Mouse (Mus musculus) cerebellum, adult 9-10 months (tissue): ENCODE measurements at regions not wholly inside any gene's neighbourhood (a gene's known extent, or its start where the extent isn't known, plus 50 kb on each side); places are given as distances from the start of the nearest gene placed in this dataset.

Source experiments
- DNase-seq: peaks from one replicate; pipeline ENCODE4 v3.0.0; 2022

DNA sequence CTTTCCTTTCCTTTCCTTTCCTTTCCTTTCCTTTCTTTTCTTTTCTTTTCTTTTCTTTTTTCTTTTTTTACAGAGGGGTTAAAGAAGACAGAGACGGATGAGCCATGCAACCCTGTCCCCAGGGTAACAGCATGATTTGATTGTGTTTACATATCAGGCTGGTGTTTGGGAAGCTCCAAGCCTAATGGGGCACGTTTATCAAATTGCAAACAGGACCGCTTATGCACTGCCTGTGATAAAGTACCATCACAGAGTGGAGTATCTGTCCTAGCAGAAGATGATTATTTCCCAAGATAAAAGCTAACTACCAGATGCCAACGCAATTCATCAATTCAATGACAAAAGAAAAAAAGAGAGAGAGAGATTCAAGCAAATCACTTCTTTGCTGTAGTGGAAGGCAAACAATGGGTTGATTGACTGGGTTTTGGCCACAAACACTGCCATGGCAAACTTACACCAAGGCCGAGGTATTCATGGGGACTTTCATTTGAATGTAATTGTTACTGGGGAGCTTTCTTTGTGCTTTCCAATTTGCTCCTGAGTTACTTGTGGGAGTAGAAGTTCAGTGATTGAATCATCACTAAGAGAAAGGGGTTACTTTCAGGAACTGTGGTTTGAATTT lies 1450.1 kb downstream of the Slc22a22 start:
- DNase-seq = no peak

DNA sequence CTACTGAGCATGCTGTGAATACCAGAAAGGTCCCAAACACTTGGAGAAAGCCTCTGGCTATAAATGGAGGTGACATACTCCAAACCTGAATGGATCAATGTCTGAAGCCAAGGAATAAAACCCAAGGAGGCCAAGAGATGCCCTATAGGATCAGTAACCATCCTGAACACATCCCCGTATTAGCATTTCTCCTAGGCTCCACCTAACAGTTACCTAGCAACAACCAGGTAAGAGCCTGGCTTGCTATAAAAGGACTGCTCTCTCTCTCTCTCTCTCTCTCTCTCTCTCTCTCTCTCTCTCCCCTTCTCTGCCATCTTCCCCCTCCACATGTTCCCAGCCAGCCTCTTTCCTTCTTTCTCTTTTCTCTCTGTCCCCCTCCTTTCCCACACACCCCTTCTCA lies 1452.7 kb downstream of the Slc22a22 start:
- DNase-seq = no peak

DNA sequence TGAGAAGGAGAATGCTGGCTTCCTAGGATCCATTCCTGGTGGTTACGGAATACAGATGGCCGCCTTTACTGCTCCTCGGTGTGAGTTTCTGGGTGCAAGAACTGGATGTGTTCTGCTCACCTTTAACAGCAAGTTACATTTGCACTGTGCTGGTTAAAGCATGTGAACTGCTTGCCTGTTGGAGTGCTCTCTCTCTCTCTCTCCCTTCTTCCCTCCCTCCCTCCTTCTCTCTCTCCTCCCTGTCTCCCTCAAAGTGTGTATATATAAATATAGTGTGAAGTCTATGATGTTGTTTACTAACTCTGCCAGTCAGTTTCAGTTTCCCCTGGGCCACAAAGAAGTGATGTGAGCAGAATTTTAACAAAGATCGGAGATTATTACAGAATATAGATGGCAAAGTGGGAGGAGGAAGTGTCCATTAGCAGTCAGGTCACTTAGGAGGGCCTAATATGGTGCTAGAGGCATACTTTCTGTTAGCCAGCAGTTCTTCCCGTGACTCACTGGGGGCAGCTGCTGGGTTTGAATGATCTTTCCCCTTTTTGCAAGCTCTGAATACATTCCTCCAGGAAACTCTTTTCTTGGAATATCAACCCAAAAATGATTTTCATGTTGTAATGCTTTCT lies 1453.5 kb downstream of the Slc22a22 start:
- DNase-seq = no peak

DNA sequence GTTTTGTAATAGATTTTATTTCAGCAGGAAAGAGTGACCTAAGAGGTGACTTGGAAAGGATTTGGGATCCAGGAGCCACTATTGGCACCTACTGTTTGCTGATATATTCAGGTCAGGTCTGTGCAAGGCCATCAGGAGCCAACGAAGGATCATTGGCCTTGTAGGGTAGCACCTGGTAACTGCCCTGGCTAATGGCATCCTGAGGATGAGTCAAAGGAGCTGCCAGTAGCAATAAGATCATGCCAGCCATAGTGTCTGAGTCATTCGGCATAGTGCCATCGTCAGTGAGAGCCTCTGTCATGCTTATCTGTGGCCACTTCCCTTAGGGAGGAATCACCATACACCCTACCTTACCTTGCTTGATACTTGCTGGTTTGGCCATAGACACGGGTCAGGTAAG lies 1455.1 kb downstream of the Slc22a22 start:
- no peak for DNase-seq

DNA sequence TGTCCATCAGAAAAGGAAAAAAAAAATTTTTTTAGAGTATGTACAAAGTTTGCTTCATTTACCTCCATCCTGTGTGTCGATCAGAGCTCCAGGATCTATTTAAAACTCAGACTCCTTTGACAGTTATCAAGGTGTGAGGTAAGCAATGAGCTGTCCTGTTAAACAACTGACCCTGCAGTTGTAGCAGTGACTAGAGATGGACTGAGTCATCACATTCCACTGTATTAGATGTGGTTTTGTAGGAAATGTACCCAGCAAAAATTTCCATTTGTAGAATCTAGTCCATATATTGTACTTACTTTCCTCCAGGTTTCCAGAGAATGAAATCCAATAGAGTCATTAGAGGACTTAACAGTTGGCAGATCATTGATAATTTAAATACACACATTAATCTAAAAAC lies 1459.3 kb downstream of the Slc22a22 start:
- DNase-seq = no peak

DNA sequence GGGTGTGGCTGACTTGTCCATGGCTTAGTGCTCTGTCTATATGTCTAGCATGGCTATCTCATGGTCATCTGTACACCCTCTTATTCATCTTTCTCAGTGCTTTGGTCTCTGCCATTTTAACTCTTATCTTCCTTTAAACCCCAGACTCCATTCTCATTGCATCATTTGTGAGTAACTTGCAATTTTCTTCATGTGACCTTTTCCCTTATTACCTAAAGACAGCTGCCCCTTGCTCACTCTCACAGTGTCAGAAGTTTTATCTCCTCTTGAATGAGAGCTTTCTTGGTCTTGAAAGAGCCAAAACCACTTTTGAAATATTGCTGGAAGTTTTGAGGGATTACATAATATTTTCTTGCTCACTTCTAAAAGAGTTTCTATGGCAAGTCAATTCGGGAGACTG lies 1459.9 kb downstream of the Slc22a22 start:
- DNase-seq = no peak

DNA sequence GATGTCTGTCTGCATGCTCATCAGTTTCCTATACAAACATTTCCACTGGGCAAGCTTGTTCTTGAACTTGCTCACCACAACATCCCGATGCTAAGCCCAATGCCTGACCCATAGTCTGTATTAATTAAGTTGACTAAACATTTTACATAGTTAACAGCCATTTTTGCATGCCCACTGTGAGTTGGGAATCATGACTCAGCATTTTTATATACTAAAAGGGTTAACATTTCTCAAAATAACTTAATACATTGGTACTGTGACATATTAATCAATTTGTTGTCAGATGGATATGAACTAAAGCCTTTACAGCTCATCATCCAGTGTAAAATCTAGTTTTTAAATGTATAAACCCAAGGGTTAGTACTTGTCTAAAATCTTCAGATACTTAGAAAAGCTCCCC lies 1461.4 kb downstream of the Slc22a22 start:
- DNase-seq = no peak

DNA sequence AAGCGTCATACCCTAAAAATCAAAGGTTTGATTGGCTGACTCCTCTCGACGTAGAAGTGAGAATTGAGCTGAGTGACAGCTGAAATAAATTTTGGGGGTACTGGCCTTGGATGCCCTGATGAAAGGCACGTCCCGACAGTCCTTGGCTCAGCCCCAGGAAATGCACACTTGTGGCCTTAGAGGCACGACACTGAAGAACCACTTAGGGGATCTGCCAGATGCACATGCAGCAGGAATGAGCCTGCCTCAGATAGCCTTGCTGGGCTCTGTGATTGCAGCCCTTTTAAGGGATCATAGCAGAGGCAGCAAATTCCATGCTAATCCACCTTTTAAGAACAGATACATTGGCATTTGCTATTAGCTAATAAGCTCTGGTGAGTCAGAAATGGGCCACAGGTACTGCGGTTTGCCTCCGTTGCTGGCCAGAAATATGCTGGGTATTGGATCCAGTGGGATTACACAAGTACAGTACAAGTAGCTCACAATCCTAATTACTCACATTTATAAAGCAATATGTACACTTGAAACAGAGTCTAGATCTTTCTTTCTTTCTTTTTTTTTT lies 1463.3 kb downstream of the Slc22a22 start:
- DNase-seq = no peak

DNA sequence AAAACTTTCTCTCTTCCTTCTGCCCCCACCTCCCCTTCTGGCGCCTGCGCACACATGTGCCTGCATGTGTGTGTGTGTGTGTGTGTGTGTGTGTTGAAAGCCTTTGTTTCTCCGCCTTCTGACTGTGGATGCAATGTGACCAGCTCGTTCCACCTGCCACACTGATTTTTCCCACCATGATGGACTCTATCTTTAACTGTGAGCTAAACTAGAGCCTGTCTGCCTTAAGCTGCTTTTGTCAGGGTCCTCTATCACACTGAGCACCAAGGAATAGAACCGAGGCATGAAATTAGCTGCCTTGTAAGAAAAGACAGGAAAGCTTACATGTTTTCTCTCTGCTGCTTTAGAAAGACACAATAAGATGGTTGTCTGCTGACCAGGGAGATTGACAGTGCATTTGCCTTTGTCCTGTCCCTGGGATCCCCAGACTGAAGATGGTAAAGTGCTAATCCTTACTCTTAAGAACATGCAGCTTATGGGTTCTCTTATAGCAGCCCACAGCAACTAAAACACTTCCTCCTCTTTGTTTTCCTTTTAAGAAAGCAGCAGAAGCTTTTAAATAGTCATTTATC lies 1468.7 kb downstream of the Slc22a22 start:
- no peak for DNase-seq

DNA sequence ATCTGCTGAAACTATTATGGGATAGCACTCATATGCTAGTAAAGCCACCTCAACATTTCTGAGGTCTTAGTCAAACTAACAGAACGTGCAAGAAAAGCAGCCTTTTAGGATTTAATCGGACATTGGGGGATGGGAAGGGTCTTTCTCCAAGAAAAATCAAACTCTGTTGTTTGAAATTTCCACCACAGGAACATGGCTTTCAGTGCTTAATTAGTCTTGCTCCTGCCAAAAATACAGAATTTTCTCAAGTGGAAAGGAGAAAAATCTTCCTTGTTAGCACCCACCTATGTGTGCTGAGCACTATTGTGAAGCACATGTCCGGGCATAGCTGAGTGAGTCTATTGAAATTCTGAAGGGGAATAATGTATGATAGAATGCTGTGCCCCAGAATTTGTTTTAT lies 1470.0 kb downstream of the Slc22a22 start:
- DNase-seq = no peak

DNA sequence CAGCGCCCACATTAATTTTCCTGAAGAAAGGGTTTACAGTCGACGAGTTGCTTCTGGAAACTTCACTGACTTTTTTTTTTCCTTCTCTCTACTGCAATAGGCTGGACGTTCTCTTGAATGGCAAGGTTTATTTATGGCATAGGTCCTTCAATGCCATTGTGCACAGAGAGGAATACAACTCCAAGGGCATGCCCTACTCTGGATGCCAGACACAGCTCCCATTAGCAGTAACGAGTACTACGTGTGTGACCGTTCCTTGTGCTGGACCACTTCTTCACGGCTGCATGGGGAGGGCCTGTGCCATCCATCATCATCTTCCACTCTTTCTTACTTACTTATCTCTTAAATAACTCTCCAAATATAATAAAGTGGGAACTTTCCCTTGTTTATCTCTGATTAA lies 1472.1 kb downstream of the Slc22a22 start:
- no peak for DNase-seq

DNA sequence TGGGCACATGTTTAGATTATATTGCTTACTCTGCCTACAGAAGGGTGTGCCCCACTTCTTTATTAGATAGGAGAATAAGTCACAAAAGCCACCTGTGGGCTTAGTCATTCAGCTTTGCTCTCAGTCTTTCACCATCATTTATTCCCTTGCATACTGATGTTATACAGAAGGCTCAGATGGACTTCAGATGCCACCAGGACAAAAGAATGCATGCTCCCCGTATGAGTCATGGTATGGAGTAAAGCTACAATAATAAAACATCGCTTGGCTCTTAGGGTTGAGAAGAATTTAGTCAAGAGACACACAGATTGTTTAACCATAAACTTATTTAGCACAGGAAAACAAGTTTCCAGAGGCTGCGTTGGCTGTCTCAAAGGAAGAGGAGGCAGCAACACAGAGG lies 1473.5 kb downstream of the Slc22a22 start:
- no peak for DNase-seq

DNA sequence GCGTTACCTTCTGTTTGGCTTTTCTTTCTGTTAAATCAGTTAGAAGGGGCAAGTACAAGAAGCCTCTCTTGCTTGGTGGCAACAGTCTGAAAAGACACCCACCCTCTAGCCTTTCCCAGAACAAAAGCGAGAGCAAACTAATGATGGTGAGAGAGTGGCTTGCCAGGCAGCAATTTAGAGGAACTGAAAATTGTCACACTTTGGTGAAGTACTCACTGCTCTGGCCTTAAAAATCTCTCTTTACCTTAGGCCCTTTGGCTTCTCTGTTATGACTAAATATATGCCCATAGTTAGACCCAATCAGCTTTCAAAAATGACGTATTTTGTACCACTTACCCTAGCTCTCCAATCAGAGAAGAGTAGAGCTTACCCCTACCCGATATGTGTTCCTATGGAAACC lies 1477.8 kb downstream of the Slc22a22 start:
- no peak for DNase-seq

DNA sequence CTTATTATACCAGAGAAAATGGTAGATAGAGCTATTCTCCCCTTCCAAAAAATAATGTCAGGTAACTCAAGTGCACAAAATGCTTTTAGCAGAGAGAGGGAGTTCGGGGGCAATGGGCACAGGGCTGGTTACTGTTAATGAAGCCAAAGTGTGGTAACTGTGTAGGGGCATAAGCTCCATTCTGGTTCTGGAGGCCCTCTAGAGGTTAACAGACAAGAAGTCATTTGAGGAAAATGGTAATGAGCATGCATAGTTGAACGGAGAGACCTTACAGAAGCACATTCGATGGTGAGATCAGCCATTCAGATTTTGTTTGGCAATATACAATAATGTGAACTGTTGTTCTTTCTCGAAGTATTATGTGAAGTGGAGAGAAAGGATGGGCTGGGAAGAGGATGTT lies 1479.4 kb downstream of the Slc22a22 start:
- DNase-seq = no peak

DNA sequence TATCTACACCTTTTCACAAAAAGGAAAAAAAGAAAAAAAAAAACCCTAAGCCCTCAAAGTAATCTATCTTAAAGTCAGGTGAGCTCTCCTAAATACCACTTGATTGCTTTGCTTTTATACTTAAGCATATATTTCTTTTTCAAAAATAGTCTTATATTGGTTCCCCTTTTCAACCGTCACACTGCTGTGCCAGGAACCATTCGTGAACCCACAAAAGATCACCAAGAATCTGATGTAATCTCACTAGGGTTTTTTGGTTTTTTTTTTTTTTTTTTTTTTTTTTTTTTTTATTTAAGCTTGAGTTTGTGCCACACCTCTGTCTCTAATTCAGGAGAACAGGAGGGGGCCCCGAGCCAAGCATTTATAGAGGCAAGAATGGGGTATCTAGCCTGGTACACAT lies 1482.7 kb downstream of the Slc22a22 start:
- no peak for DNase-seq

DNA sequence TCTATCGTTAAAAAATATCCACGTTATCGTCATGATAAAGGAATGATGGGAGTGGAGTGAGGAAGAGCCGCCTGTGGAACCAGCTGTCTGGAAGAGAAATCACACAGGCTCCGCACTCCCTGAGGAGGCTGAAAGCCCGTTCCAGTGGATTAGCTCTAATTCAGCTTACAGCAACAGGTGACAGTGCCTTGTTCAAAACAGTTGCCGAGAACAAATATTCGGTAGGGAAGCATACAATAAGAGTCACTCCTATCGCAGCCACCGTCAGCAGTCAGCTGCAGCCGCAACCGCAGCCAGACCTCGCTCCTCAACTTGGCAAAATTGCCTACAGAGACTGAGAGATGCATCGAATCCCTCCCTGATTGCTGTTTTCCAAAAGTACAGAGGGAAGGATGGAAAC lies 1501.6 kb downstream of the Slc22a22 start:
- DNase-seq = no peak

DNA sequence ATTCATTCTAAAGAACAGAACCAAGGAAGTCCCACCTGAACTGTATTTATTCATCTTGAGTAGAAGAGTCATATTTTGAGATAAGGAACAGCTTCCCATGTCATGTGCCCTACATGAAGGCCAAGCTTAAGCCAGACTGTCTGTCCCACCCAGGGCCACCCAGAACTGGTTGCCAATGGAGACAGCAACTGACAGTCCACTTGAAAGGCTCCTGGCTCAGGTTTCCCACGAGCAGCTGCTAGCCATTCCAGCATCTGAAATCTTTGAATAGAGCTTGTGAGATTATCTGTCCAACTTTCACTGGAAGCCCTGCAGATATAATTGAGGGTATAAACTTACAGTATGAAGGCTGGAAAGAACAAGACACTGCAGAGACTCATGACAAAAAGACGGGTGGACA lies 1510.6 kb downstream of the Slc22a22 start:
- no peak for DNase-seq

DNA sequence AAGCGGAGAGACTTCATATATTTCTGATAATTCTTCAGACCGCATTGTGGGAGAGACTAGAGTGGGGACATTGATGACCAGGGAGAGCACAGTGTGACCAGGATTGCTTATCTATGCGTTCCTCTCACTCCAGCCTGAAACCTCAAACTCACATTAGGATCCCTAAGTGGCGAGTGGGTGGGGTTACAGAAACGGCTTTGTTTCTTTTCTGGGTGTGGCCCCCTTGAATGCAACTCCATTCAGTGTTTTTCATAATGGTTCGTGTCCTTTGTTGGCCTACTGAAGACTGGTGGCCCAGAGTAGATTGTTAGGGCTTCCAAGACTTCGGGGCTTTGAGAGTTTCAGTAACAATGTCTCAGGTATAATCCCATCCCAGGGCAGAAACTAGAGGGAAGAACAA lies 1512.1 kb downstream of the Slc22a22 start:
- DNase-seq = no peak

DNA sequence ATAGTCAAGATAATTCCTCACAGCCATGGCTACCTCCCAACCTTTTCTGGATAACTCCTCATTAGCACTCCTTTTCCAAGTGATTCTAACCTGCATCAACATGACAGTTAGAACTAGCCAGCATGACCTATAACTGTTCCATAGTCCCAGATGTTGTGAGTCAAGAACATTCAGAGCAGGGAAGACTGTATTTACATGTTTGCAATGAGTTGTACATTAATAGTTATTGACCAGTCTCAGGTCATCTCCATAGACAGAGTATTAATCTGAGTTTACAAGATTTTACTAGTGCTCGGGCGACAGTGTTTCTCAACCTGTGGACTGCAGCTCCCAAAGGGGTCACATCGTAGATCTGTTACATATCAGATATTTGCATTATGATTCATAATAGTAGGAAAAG lies 1515.3 kb downstream of the Slc22a22 start:
- DNase-seq = no peak
